Mouse (Mus musculus) limb, embryonic 13.5 days (tissue): ENCODE data around the gene Parg. TPM values are rescaled to one million over a fixed set of nuclear protein-coding genes. Genes with fewer than 3 reads are reported as not detected.
"Not testable (repeated sequence)": the region's sequence is repeated elsewhere in the genome, so short reads cannot be mapped to it uniquely, and the experiment has no call there.

Experiments
- ATAC-seq: fragments of 200-750 bp; cut with Nextera tagmentation; 2 replicates; pipeline ENCODE4 v1.8.0; 2017; ENCODE audit warnings: low read depth, moderate number of reproducible peaks, moderate TSS enrichment; ENCODE audit not compliant: low FRiP score
- H3K27ac ChIP-seq: fragments of 300-500 bp; sonication (generic); 2 replicates; pipeline ENCODE4 v1.5.1; 2015; ENCODE audit warnings: inconsistent platforms, mild to moderate bottlenecking, moderate library complexity
- H3K27me3 ChIP-seq: fragments of 300-500 bp; sonication (generic); 2 replicates; pipeline ENCODE4 v1.6.1; 2015; ENCODE audit warnings: mild to moderate bottlenecking, inconsistent platforms
- H3K36me3 ChIP-seq: fragments of 300-500 bp; sonication (generic); 2 replicates; pipeline ENCODE4 v1.6.1; 2015; ENCODE audit warnings: inconsistent platforms, mild to moderate bottlenecking, moderate library complexity
- H3K4me1 ChIP-seq: fragments of 300-500 bp; sonication (generic); 2 replicates; pipeline ENCODE4 v1.6.1; 2015; ENCODE audit warnings: inconsistent platforms
- H3K4me2 ChIP-seq: fragments of 300-500 bp; sonication (generic); replicated peaks from 2 replicates; pipeline ENCODE4 v1.6.1; 2015; ENCODE audit warnings: inconsistent platforms, mild to moderate bottlenecking, moderate library complexity
- H3K4me3 ChIP-seq: fragments of 300-500 bp; sonication (generic); 2 replicates; pipeline ENCODE4 v1.5.1; 2015; ENCODE audit warnings: moderate library complexity, mild to moderate bottlenecking, inconsistent platforms
- H3K9ac ChIP-seq: fragments of 300-500 bp; sonication (generic); 2 replicates; pipeline ENCODE4 v1.6.1; 2015; ENCODE audit warnings: mild to moderate bottlenecking, inconsistent platforms
- H3K9me3 ChIP-seq: fragments of 300-500 bp; sonication (generic); 2 replicates; pipeline ENCODE4 v1.6.1; 2016; ENCODE audit warnings: inconsistent platforms
- WGBS: fragments of 180-500 bp; shearing (Covaris S2); methylation state at CpG from one replicate; pipeline ENCODE4 v1.1.7; 2015; 5-methylcytosine and 5-hydroxymethylcytosine counted together
- polyA plus RNA-seq: library from polyadenylated mRNA; unstranded; fragments of >200 nt; fragmentation: Nextera tagmentation; extraction: Ambion mirVana; gene quantifications from 2 replicates; pipeline ENCODE4 v1.2.1, GENCODE M21; 2015

Parg gene
- polyA plus RNA-seq, 1 experiment from 2014 or later = 49.5 TPM

- Histone ChIP-seq H3K4me1 (peaks cover 38% of the 10 kb centered on the region), H3K36me3 (no peaks in the 10 kb centered on the region), H3K27me3 (no peaks in the 10 kb centered on the region), H3K27ac (no peak overlapping the region), H3K9ac (no peak overlapping the region), H3K4me2 (peak overlapping the region; percentile 94), H3K4me3 (no peak overlapping the region), H3K9me3 (no peaks in the 10 kb centered on the region)
- no peak for ATAC-seq
- 57% methylated on average over 8 of the region's 8 CpGs for WGBS
These were observed 37.3 kb upstream of the Parg start for GRCm38 (mm10) chr14:32164173-32165051.

GRCm38 (mm10) chr14:32165278-32166061, 36.3 kb upstream of the Parg start:
- Histone ChIP-seq H3K27me3 (no peaks in the 10 kb centered on the region), H3K9ac (peak overlapping the region; percentile 69), H3K27ac (peak overlapping the region; percentile 90), H3K4me1 (peaks cover 35% of the 10 kb centered on the region), H3K4me3 (peak overlapping the region; percentile 54), H3K9me3 (no peaks in the 10 kb centered on the region), H3K4me2 (peak overlapping the region; percentile 94), H3K36me3 (no peaks in the 10 kb centered on the region)
- peak; percentile 85 for ATAC-seq
- under 1% methylated on average over 40 of the region's 42 CpGs for WGBS

GRCm38 (mm10) chr14:32166062-32166441, 35.7 kb upstream of the Parg start:
- WGBS = 56% methylated on average over 2 of the region's 2 CpGs
- H3K27ac ChIP-seq = no peak overlapping the region
- H3K9me3 ChIP-seq = no peaks in the 10 kb centered on the region
- peaks cover 4% of the 10 kb centered on the region for H3K36me3 ChIP-seq
- peak overlapping the region; percentile 54 for H3K4me3 ChIP-seq
- no peak overlapping the region for H3K9ac ChIP-seq
- H3K4me2 ChIP-seq = peak overlapping the region; percentile 94
- no peaks in the 10 kb centered on the region for H3K27me3 ChIP-seq
- peaks cover 29% of the 10 kb centered on the region for H3K4me1 ChIP-seq
- ATAC-seq = no peak

GRCm38 (mm10) chr14:32166840-32167239, 34.9 kb upstream of the Parg start:
- H3K4me3 ChIP-seq = no peak overlapping the region
- 74% methylated on average over 1 of the region's 1 CpGs for WGBS
- no peak overlapping the region for H3K27ac ChIP-seq
- H3K9ac ChIP-seq = no peak overlapping the region
- H3K27me3 ChIP-seq = no peaks in the 10 kb centered on the region
- no peaks in the 10 kb centered on the region for H3K9me3 ChIP-seq
- H3K36me3 ChIP-seq = peaks cover 6% of the 10 kb centered on the region
- peaks cover 21% of the 10 kb centered on the region for H3K4me1 ChIP-seq
- ATAC-seq = no peak
- peak overlapping the region; percentile 94 for H3K4me2 ChIP-seq

GRCm38 (mm10) chr14:32167326-32167725, 34.4 kb upstream of the Parg start:
- Histone ChIP-seq H3K27me3 (no peaks in the 10 kb centered on the region), H3K9me3 (no peaks in the 10 kb centered on the region), H3K27ac (no peak overlapping the region), H3K4me3 (no peak overlapping the region), H3K9ac (no peak overlapping the region), H3K4me1 (peaks cover 16% of the 10 kb centered on the region), H3K4me2 (no peak overlapping the region), H3K36me3 (peaks cover 10% of the 10 kb centered on the region)
- WGBS = 91% methylated on average over 5 of the region's 5 CpGs
- ATAC-seq = no peak

- Histone ChIP-seq H3K9me3 (no peaks in the 10 kb centered on the region), H3K27me3 (no peaks in the 10 kb centered on the region), H3K4me1 (peaks cover 16% of the 10 kb centered on the region), H3K9ac (no peak overlapping the region), H3K36me3 (peaks cover 22% of the 10 kb centered on the region), H3K27ac (no peak overlapping the region), H3K4me2 (no peak overlapping the region), H3K4me3 (no peak overlapping the region)
- no peak for ATAC-seq
- WGBS = 88% methylated on average over 3 of the region's 3 CpGs
These were observed 33.0 kb upstream of the Parg start for GRCm38 (mm10) chr14:32168653-32169231.

GRCm38 (mm10) chr14:32170137-32170536, 31.6 kb upstream of the Parg start:
- peaks cover 29% of the 10 kb centered on the region for H3K36me3 ChIP-seq
- no peaks in the 10 kb centered on the region for H3K9me3 ChIP-seq
- WGBS = 87% methylated on average over 4 of the region's 4 CpGs
- H3K9ac ChIP-seq = no peak overlapping the region
- no peaks in the 10 kb centered on the region for H3K27me3 ChIP-seq
- H3K27ac ChIP-seq = no peak overlapping the region
- H3K4me1 ChIP-seq = peaks cover 10% of the 10 kb centered on the region
- H3K4me2 ChIP-seq = no peak overlapping the region
- ATAC-seq = no peak
- H3K4me3 ChIP-seq = no peak overlapping the region

- Histone ChIP-seq H3K9ac (no peak overlapping the region), H3K4me3 (no peak overlapping the region), H3K36me3 (peaks cover 49% of the 10 kb centered on the region), H3K27ac (no peak overlapping the region), H3K4me2 (no peak overlapping the region), H3K27me3 (no peaks in the 10 kb centered on the region), H3K9me3 (no peaks in the 10 kb centered on the region), H3K4me1 (no peaks in the 10 kb centered on the region)
- WGBS = 82% methylated on average over 2 of the region's 2 CpGs
- no peak for ATAC-seq
These were observed 26.4 kb upstream of the Parg start for GRCm38 (mm10) chr14:32175310-32175709.

GRCm38 (mm10) chr14:32176590-32176989, 25.2 kb upstream of the Parg start:
- not testable (repeated sequence) for H3K4me1 ChIP-seq, H3K27ac ChIP-seq, H3K9ac ChIP-seq, H3K4me2 ChIP-seq, H3K4me3 ChIP-seq, H3K27me3 ChIP-seq, ATAC-seq, H3K9me3 ChIP-seq
- peaks cover 53% of the 10 kb centered on the region for H3K36me3 ChIP-seq
- 79% methylated on average over 5 of the region's 5 CpGs for WGBS

- Histone ChIP-seq H3K9me3 (no peaks in the 10 kb centered on the region), H3K4me3 (no peak overlapping the region), H3K36me3 (peaks cover 56% of the 10 kb centered on the region), H3K4me1 (no peaks in the 10 kb centered on the region), H3K27ac (no peak overlapping the region), H3K4me2 (no peak overlapping the region), H3K27me3 (no peaks in the 10 kb centered on the region), H3K9ac (no peak overlapping the region)
- no peak for ATAC-seq
- 92% methylated on average over 10 of the region's 10 CpGs for WGBS
These were observed 22.2 kb upstream of the Parg start for GRCm38 (mm10) chr14:32179393-32180195.

GRCm38 (mm10) chr14:32180861-32181260, 20.9 kb upstream of the Parg start:
- Histone ChIP-seq H3K27ac (no peak overlapping the region), H3K4me2 (no peak overlapping the region), H3K4me1 (no peaks in the 10 kb centered on the region), H3K36me3 (peaks cover 60% of the 10 kb centered on the region), H3K9me3 (no peaks in the 10 kb centered on the region), H3K27me3 (no peaks in the 10 kb centered on the region), H3K4me3 (no peak overlapping the region), H3K9ac (no peak overlapping the region)
- WGBS = 89% methylated on average over 6 of the region's 6 CpGs
- ATAC-seq = no peak
